Mouse (Mus musculus): ENCODE results near the gene Dcdc2a. TPM values are rescaled to one million over a fixed set of nuclear protein-coding genes. Genes with fewer than 3 reads are reported as not detected.
A peak's percentile ranks its signal among the peaks of the same experiment; 100 is the strongest.

The Dcdc2a gene
- total RNA-seq, 2 experiments from 2014 or later: 12.2 to 14.3 TPM

GRCm38 (mm10) chr13:25168891-25169290 lies 113.1 kb downstream of the Dcdc2a start:
- DNase-seq (ENCODE audit: low spot score in 2 of 2): no peak

DNA sequence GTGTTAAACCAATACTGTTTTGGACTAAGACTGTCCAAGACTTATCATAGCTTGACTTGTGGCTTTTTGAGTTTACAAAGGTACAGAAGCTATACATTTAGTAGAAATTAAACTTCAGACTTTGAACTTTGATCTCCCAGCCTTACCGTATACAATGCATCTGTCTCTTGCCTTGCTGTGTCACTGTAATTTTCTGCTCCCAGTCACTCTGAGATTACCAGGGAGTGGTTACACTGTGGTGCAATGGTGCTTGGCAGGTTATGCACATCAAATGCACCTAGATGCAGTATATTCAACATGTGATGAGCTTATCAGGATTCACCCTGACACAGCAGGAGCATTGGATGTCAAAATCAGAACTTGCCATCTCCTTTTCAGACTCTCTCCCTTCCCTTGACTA lies 122.0 kb downstream of the Dcdc2a start:
- DNase-seq (ENCODE audit: low spot score in 2 of 2): no peak

DNA sequence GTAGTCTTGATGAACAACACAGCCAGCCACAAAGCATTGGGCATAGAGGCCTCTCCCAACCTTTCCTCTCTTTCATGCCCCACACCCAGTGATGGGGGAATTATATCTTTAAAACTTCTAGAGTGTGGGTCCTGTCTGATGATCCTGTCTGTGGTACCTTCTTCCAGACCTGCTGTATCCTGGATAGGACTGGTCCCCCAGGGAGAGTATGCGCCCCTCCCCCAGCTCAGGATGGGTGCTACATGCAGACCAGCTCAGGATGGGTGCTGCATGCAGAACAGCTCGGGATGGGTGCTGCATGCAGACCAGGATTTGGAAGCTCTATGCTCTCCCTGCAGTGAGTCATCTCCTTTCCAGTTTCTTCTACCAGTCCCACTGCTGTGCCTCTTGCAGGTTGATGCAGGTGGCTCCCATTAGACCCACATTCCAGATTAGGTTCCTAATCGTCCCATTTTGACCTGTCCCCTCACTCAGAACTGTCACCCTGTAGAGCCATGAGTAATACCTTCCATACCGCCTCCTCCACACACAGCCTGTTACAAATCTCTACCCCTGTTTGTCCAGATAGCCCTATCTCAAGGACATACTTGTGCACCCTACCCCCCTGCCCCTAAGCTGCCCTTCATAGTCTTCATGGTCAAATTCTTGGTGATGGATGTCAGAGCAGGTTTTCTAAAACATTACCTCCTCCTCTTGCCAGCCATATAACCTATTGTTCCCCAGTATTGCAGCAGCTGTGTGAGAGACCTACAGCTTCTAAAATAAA lies 122.6 kb downstream of the Dcdc2a start:
- DNase-seq (ENCODE audit: low spot score in 2 of 2): no peak

DNA sequence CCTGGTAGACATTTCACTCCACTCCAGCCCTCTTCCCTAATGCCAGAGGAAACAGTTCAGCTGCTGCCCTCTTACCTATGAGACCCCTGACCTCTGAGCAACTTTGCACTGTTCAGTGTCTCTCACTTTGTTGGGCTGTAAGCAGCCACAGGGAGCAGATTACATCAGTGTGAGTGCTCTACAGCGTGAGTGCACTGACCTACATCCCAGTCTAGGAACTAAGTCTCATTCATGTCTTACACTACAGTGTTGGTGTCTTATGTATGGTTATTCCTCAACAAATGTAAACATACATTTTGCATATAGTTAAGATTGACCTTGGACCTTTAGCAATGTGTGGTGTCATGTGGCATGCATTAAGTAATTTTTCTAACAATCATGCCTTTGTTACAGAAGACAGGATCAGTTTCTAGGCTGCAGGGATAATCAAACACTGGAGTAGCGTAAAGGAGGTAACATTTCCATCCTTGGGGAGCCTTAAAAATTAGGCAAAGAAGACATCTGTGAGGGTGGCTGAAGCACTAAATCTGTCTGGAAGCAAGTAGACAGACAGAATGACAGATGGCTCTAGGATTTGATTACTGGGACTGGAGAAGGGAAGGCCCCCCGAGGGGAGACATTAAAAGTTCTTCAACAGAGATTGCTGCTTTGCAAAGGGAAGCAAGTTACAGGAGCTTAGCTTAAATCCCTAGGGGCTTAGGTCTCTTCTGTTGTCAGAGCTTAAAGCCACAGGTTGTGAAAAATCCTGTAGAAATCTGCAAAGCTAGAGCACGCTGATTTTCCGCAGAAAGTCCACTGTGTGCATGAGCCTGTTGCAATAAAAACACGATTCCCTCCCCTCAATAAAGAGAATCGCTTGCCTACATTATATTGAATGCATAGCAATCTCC lies 130.9 kb downstream of the Dcdc2a start:
- DNase-seq (ENCODE audit: low spot score in 2 of 2): peak; percentile 16 to 40

- peak in 1 of 2 experiments; percentile 36 for DNase-seq (ENCODE audit: low spot score in 2 of 2)
Observed at GRCm38 (mm10) chr13:25187326-25187710, 131.5 kb downstream of the Dcdc2a start.

DNA sequence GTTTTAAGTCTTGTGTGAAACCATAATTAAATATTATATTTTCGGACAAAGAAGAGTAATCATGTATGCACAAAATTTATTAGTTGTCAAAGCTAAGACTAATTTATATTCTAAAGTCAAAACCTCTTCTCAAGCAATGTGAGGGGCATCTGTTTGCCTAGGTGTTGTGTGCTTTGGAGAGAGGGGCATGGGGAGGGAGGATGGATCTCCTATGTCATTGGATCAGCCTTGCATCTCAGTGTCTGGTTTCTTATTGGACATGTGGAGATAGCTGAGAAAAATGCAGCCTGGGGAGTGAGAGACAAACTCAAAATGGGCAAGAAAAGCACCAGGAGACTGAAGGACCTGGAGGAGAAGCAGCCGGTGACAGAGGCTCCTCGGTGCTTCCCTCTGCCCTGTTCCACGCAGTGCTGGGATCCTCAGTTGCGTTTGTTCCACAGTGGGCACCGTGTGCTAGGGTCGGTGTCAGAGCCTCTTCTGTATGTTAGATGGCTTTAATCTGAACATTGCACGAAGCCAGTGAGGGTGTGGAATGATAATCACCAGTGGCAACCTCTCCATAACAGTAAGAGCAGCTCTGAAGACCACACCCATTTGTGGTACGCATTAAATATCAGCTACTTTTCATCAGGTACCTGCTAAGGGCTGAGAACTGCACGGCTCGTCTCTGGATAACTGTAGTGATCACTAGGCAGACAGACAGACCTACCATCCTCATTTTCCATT lies 133.8 kb downstream of the Dcdc2a start:
- DNase-seq (ENCODE audit: low spot score in 2 of 2): no peak

DNA sequence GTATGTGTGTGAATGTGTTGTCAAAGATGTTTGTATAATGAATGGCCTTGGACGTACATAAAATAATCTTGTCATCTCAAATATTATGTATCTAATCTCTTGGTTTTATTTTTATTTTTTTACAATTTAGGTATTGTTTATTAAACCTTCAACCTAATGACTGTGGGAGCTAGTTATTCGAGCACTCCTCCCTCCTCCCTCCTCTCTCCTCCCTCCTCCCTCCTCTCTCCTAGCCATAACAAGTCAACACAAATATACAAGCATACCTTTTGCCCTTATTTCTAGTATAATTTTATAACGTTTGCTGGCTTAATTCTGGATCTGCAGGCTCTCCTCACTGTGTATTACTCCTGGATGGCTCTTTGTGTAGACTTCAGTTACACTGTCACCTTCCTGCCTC lies 134.4 kb downstream of the Dcdc2a start:
- no peak for DNase-seq (ENCODE audit: low spot score in 2 of 2)

- no peak for DNase-seq (ENCODE audit: low spot score in 2 of 2)
Observed at GRCm38 (mm10) chr13:25195706-25196105, 139.9 kb downstream of the Dcdc2a start.

GRCm38 (mm10) chr13:25199916-25200315 lies 144.1 kb downstream of the Dcdc2a start:
- no peak for DNase-seq (ENCODE audit: low spot score in 2 of 2)

DNA sequence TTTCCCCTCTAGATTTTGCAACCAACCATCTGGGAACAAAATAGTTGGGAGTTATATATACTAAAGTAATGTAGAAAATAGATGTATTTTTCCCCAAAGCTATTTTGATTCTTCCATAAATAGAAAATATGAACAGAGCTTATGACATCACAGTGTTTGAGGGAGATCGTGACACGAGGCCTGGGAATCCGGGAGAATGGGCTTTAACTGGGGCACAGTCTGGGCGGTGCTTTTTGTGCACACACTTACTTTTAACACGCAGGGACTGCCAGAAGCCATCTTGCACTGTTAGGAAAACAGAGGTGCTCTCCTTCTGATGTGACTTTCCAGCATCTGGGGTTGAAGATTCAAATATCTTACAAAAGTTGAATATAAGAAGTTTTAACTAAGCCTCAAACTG lies 151.1 kb downstream of the Dcdc2a start:
- no peak for DNase-seq (ENCODE audit: low spot score in 2 of 2)

- DNase-seq (ENCODE audit: low spot score in 2 of 2): no peak
Observed at GRCm38 (mm10) chr13:25218394-25218793, 162.6 kb downstream of the Dcdc2a start.

- no peak for DNase-seq (ENCODE audit: low spot score in 2 of 2)
Observed at GRCm38 (mm10) chr13:25220186-25220787, 164.5 kb downstream of the Dcdc2a start.

DNA sequence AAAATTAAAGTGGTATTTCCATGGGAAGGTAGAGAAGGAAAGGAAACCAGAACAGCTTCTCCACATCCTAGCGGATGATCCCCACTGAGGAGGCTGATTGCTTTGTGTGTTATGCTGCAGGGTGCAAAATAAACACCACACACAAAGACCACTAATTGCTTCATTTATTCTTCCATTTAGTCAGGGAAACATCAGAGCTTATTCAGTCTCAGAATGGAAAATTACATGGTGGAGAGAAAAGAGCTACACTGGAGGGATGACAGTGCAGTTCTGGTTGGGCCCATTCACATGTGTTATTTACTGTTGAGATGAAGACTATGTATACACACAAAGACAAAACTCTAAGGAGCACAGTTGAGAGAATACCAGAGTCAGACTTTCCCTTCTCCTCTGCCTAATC lies 196.1 kb downstream of the Dcdc2a start:
- DNase-seq (ENCODE audit: low spot score in 2 of 2): no peak

- DNase-seq (ENCODE audit: low spot score in 2 of 2): no peak
Observed at GRCm38 (mm10) chr13:25254478-25255263, 198.9 kb downstream of the Dcdc2a start.

DNA sequence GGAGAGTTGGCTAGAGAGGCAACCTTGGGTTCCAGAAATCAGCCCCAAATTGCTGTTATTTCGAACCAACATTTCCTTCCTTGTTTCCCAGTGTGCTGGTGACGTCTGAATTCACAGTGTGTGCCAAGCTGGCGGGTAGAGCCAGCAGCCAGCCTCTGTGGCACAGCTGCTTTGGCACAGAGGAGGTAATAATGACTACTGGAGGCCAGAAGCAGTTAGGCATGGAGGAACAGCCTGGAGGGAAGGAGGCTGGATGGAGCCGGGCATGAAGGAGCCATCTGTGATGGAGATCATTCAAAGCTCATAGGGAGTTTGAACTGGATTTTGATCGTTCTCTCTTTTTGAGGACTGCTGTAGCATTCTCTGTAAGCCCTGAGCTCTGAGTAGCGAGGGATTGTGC lies 201.8 kb downstream of the Dcdc2a start:
- DNase-seq (ENCODE audit: low spot score in 2 of 2): no peak

Other genes starting within 250 kb of the Dcdc2a start
- 100 to 1,000 TPM; 119 to 124 TPM for gene Acot13, start 224.5 kb upstream of the Dcdc2a start, total RNA-seq (2021)
- gene Tdp2, start 224.3 kb upstream of the Dcdc2a start, total RNA-seq (2021): 10 to 100 TPM; 19.5 to 20.1 TPM
- gene D130043K22Rik, start 210.9 kb upstream of the Dcdc2a start, total RNA-seq (2021): 10 to 100 TPM; 24.6 to 26.1 TPM
- gene Aldh5a1, start 118.3 kb upstream of the Dcdc2a start, total RNA-seq (2021): 10 to 100 TPM; 62.0 to 68.8 TPM
- 10 to 100 TPM; 22.1 to 24.3 TPM for gene Gpld1, start 112.9 kb upstream of the Dcdc2a start, total RNA-seq (2021)
- gene Mrs2, start 35.6 kb upstream of the Dcdc2a start, total RNA-seq (2021): 10 to 100 TPM; 55.0 to 61.9 TPM
- 100 to 1,000 TPM; 316 to 360 TPM for gene Nrsn1, start 214.5 kb downstream of the Dcdc2a start, total RNA-seq (2021)

All from layer of hippocampus, adult 18-20 months (tissue).